Mouse (Mus musculus) B cell, adult (primary cell): ENCODE results near the gene Qars. TPM values are rescaled to one million over a fixed set of nuclear protein-coding genes. Genes with fewer than 3 reads are reported as not detected.

ENCODE experiments used
- total RNA-seq: library from RNA; stranded (reverse); gene quantifications from 4 replicates; pipeline ENCODE4 v1.2.4, GENCODE M21; 2023; ENCODE audit not compliant: inconsistent age

Qars gene
- 184 to 210 TPM (median 200 TPM) in 4 replicates for total RNA-seq

DNA sequence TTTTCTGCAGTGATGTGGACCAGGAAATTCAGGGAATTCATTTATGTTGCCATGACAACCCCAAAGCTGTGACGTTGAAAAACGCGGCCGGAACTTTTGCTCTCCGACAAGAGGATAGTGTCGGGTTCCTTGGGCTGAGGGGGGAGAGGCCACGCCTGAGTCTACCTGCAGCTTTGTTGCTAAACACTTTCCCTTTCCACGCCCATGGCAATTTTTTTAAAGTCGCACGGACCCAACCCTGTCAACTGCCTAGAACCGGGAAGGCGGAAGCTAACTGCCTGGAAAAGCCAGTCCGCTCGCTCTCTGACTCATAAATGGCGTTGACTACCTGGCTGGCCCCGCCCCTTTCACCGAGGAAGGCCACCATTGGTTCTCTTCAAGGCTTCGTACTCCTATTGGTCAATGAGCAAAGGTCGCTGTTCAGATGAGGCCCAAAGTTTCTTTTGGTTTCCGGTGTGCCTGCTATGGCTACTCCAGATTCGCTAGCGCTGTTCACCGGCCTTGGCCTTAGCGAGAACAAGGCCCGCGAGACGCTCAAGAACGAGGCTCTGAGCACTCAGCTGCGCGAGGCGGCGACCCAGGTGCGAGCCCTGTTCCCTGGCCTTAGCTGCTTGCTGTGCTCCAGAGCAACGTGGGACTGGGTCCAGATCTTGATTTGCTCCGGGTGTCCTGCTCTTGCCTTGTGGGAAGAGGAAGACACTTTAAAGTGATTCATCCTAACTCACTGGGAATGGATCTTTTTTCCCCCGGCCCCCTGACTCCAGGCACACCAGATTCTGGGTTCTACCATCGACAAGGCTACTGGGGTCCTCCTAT lies at the start of gene Qars:
Qars (plus strand) TSS at position 88 of the 816 bp plus-strand sequence.

DNA sequence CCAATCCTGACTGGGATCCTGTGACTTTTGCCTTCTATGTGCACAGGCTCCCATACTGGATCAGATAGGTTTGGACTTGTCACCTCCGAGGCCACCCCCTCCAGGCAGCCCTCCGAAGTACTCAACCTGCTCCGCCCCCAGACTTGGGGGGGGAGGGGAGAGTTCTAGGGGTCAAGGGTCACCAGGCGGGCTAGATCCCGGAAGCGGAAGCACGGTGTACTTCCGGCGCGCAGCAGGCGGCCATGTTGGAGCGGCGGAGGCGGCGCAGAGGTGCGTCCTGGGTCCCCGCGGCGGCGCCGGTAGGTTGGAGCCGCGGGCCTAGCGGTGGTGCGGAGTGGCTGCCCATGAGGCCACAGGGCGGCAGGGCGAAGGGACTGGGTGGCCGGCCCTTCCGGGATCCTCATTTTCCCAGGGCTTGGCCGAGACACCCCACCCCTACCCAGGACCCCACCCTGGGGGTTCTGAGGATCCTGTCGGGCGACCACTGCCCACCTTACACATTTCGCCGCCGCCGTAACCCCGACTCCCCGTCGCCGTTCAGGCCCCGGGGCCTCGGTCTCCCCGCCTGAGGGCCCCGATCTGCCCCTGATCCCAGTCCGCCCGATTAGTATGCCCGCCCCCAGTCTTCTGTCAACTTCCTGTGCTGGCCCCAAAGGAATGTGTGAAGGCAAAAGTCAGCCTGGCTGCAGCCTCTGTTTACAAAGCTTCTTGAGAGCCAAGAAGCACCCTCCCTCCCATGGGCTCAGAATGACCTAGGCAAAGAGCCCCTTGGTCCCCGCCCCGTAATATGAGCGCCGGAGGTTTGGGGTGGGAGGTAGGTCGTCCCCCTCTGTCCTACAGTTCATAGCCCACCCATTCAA lies 47.0 kb upstream of the Qars start, which contains the start of gene Ccdc71:
Ccdc71 (plus strand) TSS at position 209 of the 860 bp plus-strand sequence.

DNA sequence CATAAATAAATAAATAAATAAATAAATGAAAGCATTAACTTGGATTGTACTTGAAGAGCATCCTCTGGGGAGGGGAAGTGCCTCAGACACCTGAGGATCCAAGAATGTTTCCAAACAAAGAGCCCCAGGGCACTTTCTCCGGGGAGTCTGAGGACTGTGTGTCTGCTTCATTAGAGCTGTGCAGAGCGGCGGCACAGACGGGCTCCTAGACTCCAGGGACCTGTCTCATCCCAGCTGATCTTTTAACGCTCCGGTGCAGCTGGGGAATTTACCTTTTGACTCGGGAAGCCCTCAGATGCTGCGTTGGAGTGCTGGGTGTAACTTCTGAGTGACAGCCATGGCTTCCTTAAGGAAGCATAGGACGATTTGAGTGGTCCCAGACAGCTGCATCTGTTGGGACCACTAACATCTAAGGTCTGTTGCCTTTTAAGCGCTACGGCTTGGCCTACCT lies 46.3 kb upstream of the Qars start, which contains the start of gene Klhdc8b:
Klhdc8b (minus strand) TSS at position 401 of the 451 bp plus-strand sequence.

GRCm38 (mm10) chr9:108479721-108480351 lies 27.7 kb upstream of the Qars start, which contains the start of gene Lamb2:
Gene Lamb2, plus strand, starts transcription at chr9:108479736.

DNA sequence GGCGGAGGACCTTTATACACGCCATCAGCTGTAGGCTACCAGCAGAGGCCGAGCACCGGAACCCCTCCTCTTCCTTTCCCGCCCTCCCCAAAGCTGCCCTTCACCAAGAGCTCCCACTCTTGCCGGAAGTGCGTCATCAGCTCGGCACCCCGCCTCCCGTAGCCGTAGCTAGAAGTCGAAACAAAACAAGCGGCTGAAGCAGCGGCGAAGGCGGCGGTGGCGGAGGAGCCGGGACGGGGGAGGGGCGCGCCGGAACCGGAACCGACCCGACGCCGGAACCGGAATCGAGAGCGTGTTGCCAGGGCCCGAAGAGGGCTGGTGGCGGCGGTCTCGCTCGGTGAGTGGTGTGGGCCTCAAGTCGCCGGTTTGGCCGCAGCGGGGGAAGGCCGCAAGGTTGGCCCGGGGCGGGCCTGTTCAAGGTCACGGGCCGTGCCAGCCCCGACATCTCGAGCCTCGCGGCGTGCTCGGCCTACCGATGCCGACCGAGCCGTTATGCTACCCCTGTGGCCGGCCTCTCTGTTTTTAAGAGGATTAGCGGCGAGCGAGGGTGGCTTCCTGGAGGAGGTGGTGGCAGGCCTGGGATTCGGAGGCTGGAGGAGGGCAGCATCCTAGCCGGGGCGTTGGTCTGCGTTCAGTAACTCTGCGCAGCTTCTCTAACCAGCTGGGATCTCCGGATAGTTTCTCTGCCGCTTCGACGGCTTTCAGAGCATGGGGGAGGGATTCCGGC lies 16.8 kb upstream of the Qars start, which contains the start of gene Usp19:
Usp19 (plus strand) TSS at position 44 of the 727 bp plus-strand sequence.

GRCm38 (mm10) chr9:108516380-108517251 lies 9.1 kb downstream of the Qars start, which contains the start of gene Qrich1:
Gene Qrich1, plus strand, starts transcription at chr9:108516806.

DNA sequence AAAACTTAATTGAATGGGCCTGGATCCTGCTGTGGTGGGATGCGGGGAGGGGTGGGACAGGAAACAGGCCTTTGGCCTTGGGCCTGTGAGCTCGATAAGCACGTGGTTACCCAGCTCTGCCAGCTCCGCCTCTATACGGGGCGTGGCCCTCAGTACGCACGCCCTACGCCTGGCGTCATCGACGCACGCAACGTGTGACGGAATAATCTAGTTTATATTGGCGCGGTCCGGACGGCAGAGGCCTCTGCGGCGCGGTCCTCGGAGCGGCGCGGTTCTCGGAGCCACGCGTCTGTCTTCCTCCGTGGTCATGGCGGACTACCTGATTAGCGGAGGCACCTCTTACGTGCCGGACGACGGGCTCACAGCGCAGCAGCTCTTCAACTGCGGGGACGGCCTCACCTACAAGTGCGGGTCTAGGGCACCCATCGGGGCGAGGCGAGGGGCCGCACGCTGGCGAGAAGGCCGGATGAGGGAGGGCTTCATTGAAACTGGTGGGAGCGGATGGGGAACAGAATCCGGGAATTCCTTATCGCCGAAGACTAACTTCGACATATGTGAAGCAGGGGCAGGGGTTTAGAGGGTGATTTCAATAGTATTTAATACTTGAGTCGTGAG lies 52.8 kb downstream of the Qars start, which contains the start of gene Impdh2:
Impdh2 (plus strand) TSS at position 60 of the 615 bp plus-strand sequence.

Other genes with a start within 250 kb of the Qars start
- gene Dag1, start 243.7 kb upstream of the Qars start, total RNA-seq, result 21.2 to 24.3 TPM (median 22.8 TPM) in 4 replicates
- gene Nicn1, start 217.3 kb upstream of the Qars start, total RNA-seq, result 6.8 to 8.9 TPM (median 8.2 TPM) in 4 replicates
- gene Amt, start 210.9 kb upstream of the Qars start, total RNA-seq, result 1.9 to 3.7 TPM (median 3.2 TPM) in 4 replicates
- gene Rhoa, start 201.6 kb upstream of the Qars start, total RNA-seq, result 469 to 484 TPM (median 479 TPM) in 4 replicates
- 9.0 to 13.3 TPM (median 11.3 TPM) in 4 replicates for gene Tcta, start 201.5 kb upstream of the Qars start, total RNA-seq
- 326 to 331 TPM (median 330 TPM) in 4 replicates for gene Gpx1, start 168.8 kb upstream of the Qars start, total RNA-seq
- 170 to 178 TPM (median 173 TPM) in 4 replicates for gene Usp4, start 159.9 kb upstream of the Qars start, total RNA-seq
- gene 1700102P08Rik, start 114.9 kb upstream of the Qars start, total RNA-seq, result 5.1 to 8.1 TPM (median 5.3 TPM) in 4 replicates
- gene Ccdc36, start 79.2 kb upstream of the Qars start, total RNA-seq, result not detected in 4 replicates
- gene BC048562, start 71.2 kb upstream of the Qars start, total RNA-seq, result not detected in 4 replicates
- 26.7 to 37.4 TPM (median 30.9 TPM) in 4 replicates for gene Ccdc71, start 47.2 kb upstream of the Qars start, total RNA-seq
- gene Klhdc8b, start 46.1 kb upstream of the Qars start, total RNA-seq, result 2.2 to 5.0 TPM (median 4.3 TPM) in 4 replicates
- gene Lamb2, start 28.0 kb upstream of the Qars start, total RNA-seq, result 0.27 to 0.93 TPM (median 0.32 TPM) in 3 of 4 replicates, not detected in the other
- 286 to 324 TPM (median 289 TPM) in 4 replicates for gene Usp19, start 17.1 kb upstream of the Qars start, total RNA-seq
- 213 to 222 TPM (median 216 TPM) in 4 replicates for gene Qrich1, start 9.1 kb downstream of the Qars start, total RNA-seq
- gene Impdh2, start 52.6 kb downstream of the Qars start, total RNA-seq, result 190 to 206 TPM (median 192 TPM) in 4 replicates
- 26.7 to 34.9 TPM (median 34.0 TPM) in 4 replicates for gene Ndufaf3, start 59.7 kb downstream of the Qars start, total RNA-seq
- gene Dalrd3, start 62.2 kb downstream of the Qars start, total RNA-seq, result 93.0 to 123 TPM (median 103 TPM) in 4 replicates
- 40.0 to 43.3 TPM (median 41.3 TPM) in 4 replicates for gene Wdr6, start 71.0 kb downstream of the Qars start, total RNA-seq
- gene P4htm, start 90.0 kb downstream of the Qars start, total RNA-seq, result 4.6 to 7.5 TPM (median 5.5 TPM) in 4 replicates
- gene Arih2, start 141.7 kb downstream of the Qars start, total RNA-seq, result 146 to 163 TPM (median 155 TPM) in 4 replicates
- gene Slc25a20, start 154.4 kb downstream of the Qars start, total RNA-seq, result 14.4 to 21.3 TPM (median 19.8 TPM) in 4 replicates
- 8.5 to 10.4 TPM (median 9.6 TPM) in 4 replicates for gene Prkar2a, start 181.6 kb downstream of the Qars start, total RNA-seq